Mouse (Mus musculus) cerebellum, adult 2 months (tissue): Measurements from ENCODE around the gene Ctr9. TPM values are rescaled to one million over a fixed set of nuclear protein-coding genes. Genes with fewer than 3 reads are reported as not detected.

Source experiments
- DNase-seq, 2 experiments: peaks; one replicate each; pipeline ENCODE4 v3.0.0; 2021
- H3K27ac ChIP-seq: fragments of 200-500 bp; 2 replicates; pipeline ENCODE4 v1.5.1; 2012; ENCODE audit warnings: low read length, control low read depth, inconsistent platforms; ENCODE audit not compliant: insufficient read depth
- H3K27me3 ChIP-seq: fragments of 200-500 bp; 2 replicates; pipeline ENCODE4 v1.6.1; 2012; ENCODE audit warnings: inconsistent platforms, mild to moderate bottlenecking, low read length, moderate library complexity; ENCODE audit not compliant: control insufficient read depth, insufficient read depth
- H3K4me1 ChIP-seq: fragments of 200-500 bp; 2 replicates; pipeline ENCODE4 v1.6.1; 2011; ENCODE audit warnings: low read length; ENCODE audit not compliant: control insufficient read depth, insufficient read depth
- H3K4me3 ChIP-seq: fragments of 200-500 bp; replicated peaks from 2 replicates; pipeline ENCODE3; 2011; ENCODE audit warnings: mild to moderate bottlenecking, low read depth, low read length, control low read depth; ENCODE audit not compliant: insufficient read depth
- CTCF ChIP-seq: fragments of 200-500 bp; IDR thresholded peaks from 2 replicates; pipeline ENCODE4 v1.5.1; 2011; ENCODE audit warnings: low read depth, mild to moderate bottlenecking, control low read depth, low read length, moderate library complexity, borderline replicate concordance; ENCODE audit not compliant: insufficient read depth
- POLR2A ChIP-seq: fragments of 200-500 bp; IDR thresholded peaks from 2 replicates; pipeline ENCODE4 v1.6.1; 2011; ENCODE audit warnings: low read length, control low read depth, borderline replicate concordance; ENCODE audit not compliant: insufficient read depth
- WGBS: fragments of 180-500 bp; shearing (Covaris S2); methylation state at CpG from one replicate; pipeline ENCODE4 v1.1.7; 2018; 5-methylcytosine and 5-hydroxymethylcytosine counted together
- polyA plus RNA-seq: library from polyadenylated mRNA; depleted of rRNA; stranded (reverse); fragments of >200 nt; gene quantifications from 2 replicates; pipeline ENCODE4 v1.2.3, GENCODE M21; 2012; rRNA removed

The Ctr9 gene
- polyA plus RNA-seq: 33.9 and 36.2 TPM in 2 replicates

DNA sequence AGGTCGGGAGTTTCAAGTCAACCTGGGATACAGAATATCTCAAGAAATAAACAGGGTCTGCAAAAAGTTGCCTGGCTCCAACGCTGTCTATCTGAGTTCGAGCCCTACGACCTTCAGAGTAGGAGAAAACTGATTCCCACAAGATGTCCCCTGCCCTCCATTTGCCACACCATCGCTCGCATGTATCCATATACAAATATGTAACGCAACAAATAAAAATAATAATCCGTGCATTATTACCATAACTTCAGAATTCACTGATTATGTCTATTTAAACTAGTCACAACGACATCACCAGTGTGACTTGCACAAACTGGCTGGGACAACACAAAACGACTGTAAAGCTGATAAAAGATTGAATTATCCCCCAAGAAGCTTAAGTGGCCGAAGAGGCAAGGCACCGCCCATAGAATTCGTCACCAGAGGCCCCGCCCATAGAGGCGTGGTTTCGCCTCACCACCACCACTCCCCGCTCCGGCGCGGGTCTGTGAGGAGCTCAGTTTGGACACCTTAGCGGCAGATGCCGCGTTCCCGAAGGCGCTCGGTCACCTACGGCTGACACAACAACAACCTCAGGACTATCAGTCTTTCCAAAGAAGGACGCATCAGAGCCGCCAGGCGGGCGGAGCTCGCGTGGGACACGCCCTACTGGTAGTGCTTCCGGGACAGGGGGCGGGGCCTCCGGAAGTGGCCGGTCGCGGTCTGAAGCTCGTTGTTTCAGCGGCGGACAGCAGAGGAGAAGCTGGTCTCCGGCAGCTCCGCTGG, at the start of gene Ctr9:
Gene Ctr9, plus strand, starts transcription at position 671 of the 765 bp plus-strand sequence.
- 3% methylated on average over 45 of the region's 45 CpGs for WGBS
- H3K4me1 ChIP-seq: no peaks in the 10 kb centered on the region; the same call in 1 of the 2 replicates
- H3K27me3 ChIP-seq: no peaks in the 10 kb centered on the region
- H3K4me3 ChIP-seq: peak within 1 kb of the TSS; percentile 96
- no peak for TF ChIP-seq CTCF
- TF ChIP-seq POLR2A: peak; percentile 88
- peak; percentile 92 to 97 for DNase-seq
- H3K27ac ChIP-seq: peak within 1 kb of the TSS; percentile 95

DNA sequence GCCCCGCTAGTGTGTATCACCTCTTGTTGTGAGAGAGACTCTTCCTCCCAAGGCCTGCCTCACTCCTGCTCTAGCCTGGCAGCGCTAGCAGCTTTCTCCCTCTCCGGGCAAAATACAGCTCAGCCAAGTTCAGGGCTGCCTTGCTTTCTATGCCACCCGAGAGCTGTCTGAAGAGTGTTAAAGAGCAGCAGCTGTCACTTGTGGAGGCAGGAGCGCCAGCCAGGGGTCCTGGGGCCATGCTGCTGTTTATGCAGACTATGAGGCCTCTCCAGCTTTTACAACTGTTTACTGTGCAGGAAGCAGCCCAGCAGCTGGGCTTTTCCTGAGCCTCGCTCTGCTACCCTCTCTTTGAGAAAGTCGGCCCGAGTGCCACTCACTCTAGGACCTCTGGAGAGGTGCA, 47.7 kb upstream of the Ctr9 start:
- no peak overlapping the region for H3K4me3 ChIP-seq
- TF ChIP-seq CTCF: no peak
- TF ChIP-seq POLR2A: no peak
- no peak for DNase-seq
- no peaks in the 10 kb centered on the region for H3K27me3 ChIP-seq
- no peaks in the 10 kb centered on the region for H3K4me1 ChIP-seq
- H3K27ac ChIP-seq: no peak overlapping the region
- 29% methylated on average over 8 of the region's 8 CpGs for WGBS

DNA sequence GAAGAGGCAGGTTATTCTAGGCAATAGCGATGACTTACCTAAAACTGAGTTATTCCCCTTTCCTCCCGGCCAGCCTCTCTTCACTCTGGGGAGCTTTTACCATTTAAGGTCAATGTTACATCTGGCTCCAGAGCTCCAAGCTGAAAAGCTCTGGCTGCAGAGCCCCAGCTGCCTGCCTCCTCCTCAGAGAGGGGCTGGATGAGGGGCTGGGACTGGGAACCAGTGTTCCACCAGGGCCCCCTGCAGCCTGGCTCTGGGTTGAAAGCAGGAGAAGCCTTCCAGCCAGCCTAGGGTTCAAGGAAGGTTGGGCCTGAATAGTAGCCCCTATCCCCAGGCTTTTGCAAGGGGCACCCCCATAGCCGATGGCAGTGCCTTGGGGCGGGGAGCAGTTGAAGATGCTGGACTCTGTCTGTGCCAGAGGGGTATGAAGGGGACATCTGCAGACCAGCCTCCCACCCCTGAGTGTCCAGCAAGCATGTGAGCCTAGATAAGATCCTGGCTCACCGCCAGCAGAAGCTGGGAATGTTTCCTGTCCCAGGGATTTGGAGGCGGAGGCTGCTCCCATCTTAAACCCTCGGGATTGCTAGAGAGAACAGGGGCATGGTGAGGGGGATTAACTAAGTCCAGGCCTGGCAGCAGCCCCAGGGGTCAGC, 46.6 kb upstream of the Ctr9 start, which contains the start of gene Mrvi1:
Gene Mrvi1, minus strand, starts transcription at position 409 of the 653 bp plus-strand sequence.
- WGBS: 39% methylated on average over 7 of the region's 7 CpGs
- Histone ChIP-seq H3K27ac (no peak within 1 kb of the TSS), H3K4me3 (no peak within 1 kb of the TSS), H3K4me1 (no peaks in the 10 kb centered on the region), H3K27me3 (no peaks in the 10 kb centered on the region)
- TF ChIP-seq CTCF (no peak), POLR2A (no peak)
- DNase-seq: peak in 1 of 2 experiments; percentile 3

DNA sequence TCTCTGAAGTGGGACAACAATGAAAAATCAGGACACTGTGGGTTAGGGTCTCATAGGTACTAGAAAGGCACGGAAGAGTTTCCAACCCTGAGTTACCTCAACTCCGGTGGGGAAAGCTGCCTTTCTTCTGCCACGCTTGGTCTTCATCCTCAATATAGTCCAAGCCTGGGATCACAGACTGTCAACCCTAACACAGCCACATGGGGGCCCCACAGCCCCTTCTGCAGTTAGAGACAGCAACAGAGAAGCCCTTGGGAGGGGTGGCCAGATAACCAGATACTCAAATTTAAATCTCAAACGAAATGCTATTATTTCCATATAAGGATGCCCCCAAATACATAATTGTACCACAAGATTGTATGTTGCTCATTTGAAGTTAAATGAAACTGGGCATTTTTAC, 46.0 kb upstream of the Ctr9 start:
- TF ChIP-seq CTCF (peak; percentile 9; the same call in 1 of the 2 replicates), POLR2A (no peak)
- Histone ChIP-seq H3K4me3 (no peak overlapping the region), H3K27me3 (no peaks in the 10 kb centered on the region), H3K4me1 (no peaks in the 10 kb centered on the region), H3K27ac (no peak overlapping the region)
- 57% methylated on average over 4 of the region's 4 CpGs for WGBS
- DNase-seq: no peak

DNA sequence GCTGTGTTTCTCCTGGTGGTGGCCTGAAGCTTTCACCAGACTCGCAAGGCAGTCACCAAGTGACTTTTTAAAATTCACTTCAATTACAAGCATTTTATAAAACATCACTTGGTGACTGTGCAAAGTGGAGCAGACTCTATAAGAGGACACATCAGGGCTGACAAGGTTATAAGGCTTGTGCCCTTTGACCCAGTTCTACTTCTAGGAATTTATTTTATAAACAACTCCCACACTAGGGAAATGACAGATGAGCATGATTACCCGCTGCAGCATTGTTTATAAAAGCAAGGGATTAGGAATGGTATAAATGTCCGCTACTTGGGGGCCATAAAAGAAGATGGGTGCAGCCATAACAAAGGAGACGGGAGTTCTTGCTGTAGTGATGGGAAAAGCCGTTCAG, 45.1 kb upstream of the Ctr9 start:
- Histone ChIP-seq H3K4me3 (no peak overlapping the region), H3K4me1 (no peaks in the 10 kb centered on the region), H3K27me3 (no peaks in the 10 kb centered on the region), H3K27ac (no peak overlapping the region)
- 85% methylated on average over 5 of the region's 5 CpGs for WGBS
- DNase-seq: no peak
- TF ChIP-seq CTCF: no peak
- no peak for TF ChIP-seq POLR2A

DNA sequence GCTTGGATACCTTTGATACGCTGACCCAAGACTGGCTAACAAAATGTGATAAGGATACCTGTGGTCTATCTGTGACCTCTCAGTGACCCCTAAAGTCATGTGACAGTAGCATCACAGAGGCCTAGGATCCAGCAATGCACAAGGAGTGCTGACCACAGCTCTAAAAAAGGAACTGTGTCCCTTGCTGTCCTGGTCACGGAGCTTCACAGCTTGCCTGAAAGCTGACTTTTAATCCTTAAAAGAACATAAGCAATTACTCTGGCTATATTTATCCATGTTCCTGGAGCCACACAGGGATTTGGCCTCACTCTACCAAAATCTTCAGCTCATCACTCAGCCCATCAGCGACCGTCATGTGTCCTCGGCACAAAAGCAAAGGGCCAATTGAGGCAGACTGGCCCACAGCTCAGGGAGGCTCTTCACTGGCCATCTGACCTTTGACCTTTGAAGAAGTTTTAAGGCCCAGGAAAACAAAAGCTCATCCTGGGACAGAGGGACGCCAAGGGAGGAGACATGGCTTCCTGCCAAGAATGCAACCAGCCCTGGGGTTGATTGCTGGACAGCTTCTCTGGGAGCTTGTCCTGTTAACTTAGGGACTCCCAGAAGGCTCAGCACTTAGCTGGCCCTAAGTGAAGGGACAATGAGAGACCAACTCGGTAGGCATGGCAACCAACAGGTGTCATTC, 43.0 kb upstream of the Ctr9 start:
- H3K27ac ChIP-seq: no peak overlapping the region
- H3K4me3 ChIP-seq: no peak overlapping the region
- no peaks in the 10 kb centered on the region for H3K27me3 ChIP-seq
- 54% methylated on average over 7 of the region's 7 CpGs for WGBS
- no peaks in the 10 kb centered on the region for H3K4me1 ChIP-seq
- no peak for DNase-seq
- TF ChIP-seq CTCF: no peak
- TF ChIP-seq POLR2A: no peak

DNA sequence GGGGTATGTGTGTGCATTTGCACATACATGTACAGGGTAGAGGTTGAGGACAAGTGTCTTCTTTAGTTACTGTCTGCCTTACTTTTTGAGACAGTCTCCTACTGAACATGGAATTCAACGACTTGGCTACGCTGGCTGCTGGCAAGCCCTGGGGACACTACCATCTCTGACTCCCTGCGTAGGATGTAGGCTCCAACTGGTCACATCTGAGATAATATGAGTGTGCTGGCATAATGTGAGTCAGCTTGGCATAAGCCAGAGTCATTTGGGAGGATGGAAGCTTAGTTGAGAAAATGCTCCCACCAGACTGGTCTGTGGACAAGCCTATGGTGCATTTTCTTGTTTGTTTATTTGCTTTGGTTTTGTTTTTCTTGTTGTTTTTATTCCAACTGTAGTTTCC, 40.7 kb upstream of the Ctr9 start:
- Histone ChIP-seq H3K27ac (no peak overlapping the region), H3K4me1 (no peaks in the 10 kb centered on the region), H3K27me3 (no peaks in the 10 kb centered on the region), H3K4me3 (no peak overlapping the region)
- no peak for DNase-seq
- 46% methylated on average over 3 of the region's 3 CpGs for WGBS
- no peak for TF ChIP-seq CTCF
- TF ChIP-seq POLR2A: no peak

DNA sequence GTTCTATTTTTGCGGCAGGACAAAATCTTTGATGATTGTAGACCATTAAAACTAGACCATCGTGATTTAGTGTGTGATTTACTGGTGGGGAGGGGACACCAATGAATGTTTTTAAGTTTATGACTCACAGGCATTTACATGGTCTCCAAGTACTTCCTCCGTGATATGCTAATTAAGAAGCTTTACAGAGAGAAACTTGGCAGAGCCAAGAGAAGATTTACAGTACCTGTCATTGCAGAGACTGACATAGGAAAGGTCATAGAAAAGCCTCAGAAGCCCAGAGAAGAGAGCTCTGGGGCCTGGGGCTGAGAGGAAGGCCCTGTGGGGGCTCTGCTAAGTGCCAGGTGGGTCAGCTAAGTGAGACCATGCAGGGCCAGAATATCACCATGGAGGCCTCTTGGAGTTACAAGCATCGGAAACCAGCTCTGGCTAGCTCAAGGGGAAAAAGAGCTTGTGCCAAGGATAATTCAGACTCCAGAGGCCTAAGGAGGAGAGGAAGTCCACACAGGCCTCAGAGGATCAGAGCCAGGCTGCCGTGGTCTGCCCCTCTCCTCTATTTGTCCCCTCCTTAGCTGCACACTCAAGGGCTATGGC, 39.4 kb upstream of the Ctr9 start:
- Histone ChIP-seq H3K4me1 (no peaks in the 10 kb centered on the region), H3K4me3 (no peak overlapping the region), H3K27ac (no peak overlapping the region), H3K27me3 (no peaks in the 10 kb centered on the region)
- TF ChIP-seq CTCF: no peak
- TF ChIP-seq POLR2A: no peak
- no peak for DNase-seq
- 50% methylated on average over 5 of the region's 5 CpGs for WGBS
